Mouse (Mus musculus) hindlimb bud, embryonic 11.5 days (tissue): ENCODE measurements around the gene Wscd2.

Experiments used
- DNase-seq: peaks from one replicate; pipeline ENCODE4 v3.0.0-alpha.2; 2012; ENCODE audit warnings: low read depth, low spot score; ENCODE audit errors: extremely low spot score

Gene Wscd2

DNA sequence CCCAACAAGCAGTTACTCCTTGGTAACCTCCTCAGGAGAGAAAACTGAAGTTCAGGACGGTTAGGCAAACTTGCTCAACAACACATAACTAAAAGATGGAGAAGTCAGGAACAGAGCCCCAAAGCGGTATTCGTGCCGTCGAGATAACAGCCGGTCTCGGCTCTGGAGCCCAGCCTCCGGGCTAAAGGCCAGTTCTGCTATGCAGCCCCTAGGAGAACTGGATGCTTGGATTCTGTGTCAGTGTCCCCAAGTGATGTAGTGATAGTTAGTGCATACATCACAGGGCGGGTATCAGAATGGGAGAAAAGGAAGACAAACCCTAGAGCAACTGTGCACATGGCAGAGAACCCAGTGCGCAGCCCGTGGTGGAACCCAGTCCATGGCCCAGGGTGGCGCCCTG is 147.9 kb downstream of the Wscd2 start:
- no peak for DNase-seq

DNA sequence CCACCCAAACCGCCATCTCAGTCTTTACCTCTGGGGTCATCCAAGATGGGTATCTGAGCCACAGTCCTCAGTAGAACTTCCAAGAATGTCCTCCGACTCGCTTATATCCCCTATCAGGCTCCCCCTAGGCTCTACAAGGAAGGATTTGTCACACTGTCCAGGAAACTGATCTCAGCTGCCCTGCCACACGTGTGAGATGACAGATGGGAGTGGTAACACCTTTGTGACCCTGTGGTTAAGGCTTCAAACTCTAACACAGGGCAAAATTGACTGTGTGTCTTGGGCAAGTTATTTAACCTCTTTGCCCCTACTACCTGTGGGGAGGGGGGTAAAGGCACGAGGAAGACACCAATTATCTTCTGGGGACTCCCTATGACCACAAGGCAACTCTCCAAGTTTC is 149.0 kb downstream of the Wscd2 start:
- no peak for DNase-seq
